Mouse (Mus musculus): Measurements from ENCODE around the gene Mtr. TPM values are rescaled to one million over a fixed set of nuclear protein-coding genes. Genes with fewer than 3 reads are reported as not detected.
A peak's percentile ranks its signal among the peaks of the same experiment; 100 is the strongest.

Gene Mtr
- polyA plus RNA-seq, 1 experiment: 36.0 TPM

DNA sequence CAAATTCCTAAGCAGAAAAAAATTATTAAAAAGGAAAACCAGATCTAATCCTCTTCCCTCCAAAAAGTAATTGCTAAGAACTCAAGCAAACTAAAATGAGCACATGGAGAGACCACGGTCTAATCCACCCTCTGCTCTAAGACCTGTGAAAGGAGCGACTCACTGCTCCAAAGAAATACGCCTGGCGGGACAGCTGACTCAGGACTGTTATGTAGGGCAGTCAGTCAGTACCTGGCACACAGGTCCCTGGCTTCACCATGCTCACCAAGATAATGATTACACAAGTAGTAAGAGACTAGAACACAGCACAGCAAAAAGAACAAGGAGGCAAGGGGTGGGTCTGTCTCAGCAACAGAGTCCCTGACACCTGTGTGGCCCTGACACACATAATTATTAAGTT, 29.7 kb downstream of the Mtr start:
- H3K27ac ChIP-seq (ENCODE audit: insufficient read depth, low read length): no peak overlapping the region
- H3K4me1 ChIP-seq (ENCODE audit: control insufficient read depth, insufficient read depth, low read length): no peaks in the 10 kb centered on the region
- H3K27me3 ChIP-seq (ENCODE audit: control insufficient read depth, insufficient read depth, low read length, poor library complexity, severe bottlenecking): no peaks in the 10 kb centered on the region
- H3K9ac ChIP-seq (ENCODE audit: low read depth, poor library complexity, severe bottlenecking): no peak overlapping the region
- no peak overlapping the region for H3K4me3 ChIP-seq (ENCODE audit: low read depth, low read length)
- peaks cover 18% of the 10 kb centered on the region for H3K36me3 ChIP-seq (ENCODE audit: control insufficient read depth, insufficient read depth, low read length, poor library complexity, severe bottlenecking)
- TF ChIP-seq EP300 (IDR thresholded peaks at IDR 0.05; ENCODE audit: insufficient read depth, low read depth, low read length): no peak
- H3K9me3 ChIP-seq (replicated peaks; ENCODE audit: control insufficient read depth, insufficient read depth, low read length, poor library complexity, severe bottlenecking): no peaks in the 10 kb centered on the region; the same call in 1 of the 2 replicates

DNA sequence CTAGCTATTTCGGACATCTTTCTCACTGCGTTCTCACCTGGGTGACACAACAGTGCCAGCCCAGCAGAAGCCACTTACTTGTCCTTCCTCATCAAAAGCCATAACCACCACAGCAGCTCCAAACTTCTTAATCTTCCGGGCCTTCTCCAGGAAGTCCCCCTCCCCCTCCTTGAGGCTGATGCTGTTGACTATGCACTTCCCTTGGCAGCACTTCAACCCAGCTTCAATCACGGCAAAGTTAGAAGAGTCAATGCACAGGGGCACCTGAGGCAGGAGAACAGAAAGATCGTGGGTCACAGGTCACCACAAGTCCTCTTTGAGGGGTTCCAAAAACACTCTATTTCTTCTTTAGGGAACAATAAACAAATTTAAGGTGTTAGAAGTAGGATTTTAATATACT, 30.3 kb downstream of the Mtr start:
- Histone ChIP-seq H3K36me3 (ENCODE audit: control insufficient read depth, insufficient read depth, low read length, poor library complexity, severe bottlenecking) (peaks cover 18% of the 10 kb centered on the region), H3K9me3 (replicated peaks; ENCODE audit: control insufficient read depth, insufficient read depth, low read length, poor library complexity, severe bottlenecking) (no peaks in the 10 kb centered on the region; the same call in 1 of the 2 replicates), H3K4me3 (ENCODE audit: low read depth, low read length) (no peak overlapping the region), H3K9ac (ENCODE audit: low read depth, poor library complexity, severe bottlenecking) (no peak overlapping the region), H3K27ac (ENCODE audit: insufficient read depth, low read length) (no peak overlapping the region), H3K27me3 (ENCODE audit: control insufficient read depth, insufficient read depth, low read length, poor library complexity, severe bottlenecking) (no peaks in the 10 kb centered on the region), H3K4me1 (ENCODE audit: control insufficient read depth, insufficient read depth, low read length) (no peaks in the 10 kb centered on the region)
- TF ChIP-seq POLR2A (IDR thresholded peaks at IDR 0.05; ENCODE audit: insufficient read depth, low read length) (no peak), EP300 (IDR thresholded peaks at IDR 0.05; ENCODE audit: insufficient read depth, low read depth, low read length) (no peak), CTCF (IDR thresholded peaks at IDR 0.05; ENCODE audit: low read depth, low read length) (no peak)

DNA sequence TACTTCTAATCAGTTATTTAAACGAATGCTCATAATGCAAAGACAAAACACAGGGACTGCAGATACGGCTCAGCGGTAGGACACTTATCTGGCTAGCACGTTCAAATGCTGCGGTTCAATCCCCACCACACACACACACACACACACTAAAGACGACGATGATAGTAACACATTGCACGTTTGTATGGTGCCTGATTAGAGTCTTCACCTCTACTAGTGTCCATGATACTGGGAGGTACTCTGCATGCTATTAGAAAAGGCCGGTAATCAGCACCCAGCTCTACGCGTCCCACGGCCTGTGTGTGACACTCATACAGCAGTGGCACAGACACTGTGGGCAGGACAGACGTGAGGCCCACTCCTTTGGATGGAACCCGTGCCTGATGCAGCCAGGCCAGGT, 39.3 kb downstream of the Mtr start:
- peaks cover 28% of the 10 kb centered on the region for H3K36me3 ChIP-seq (ENCODE audit: control insufficient read depth, insufficient read depth, low read length, poor library complexity, severe bottlenecking)
- TF ChIP-seq CTCF (IDR thresholded peaks at IDR 0.05; ENCODE audit: low read depth, low read length) (no peak), EP300 (IDR thresholded peaks at IDR 0.05; ENCODE audit: insufficient read depth, low read depth, low read length) (no peak)
- H3K27me3 ChIP-seq (ENCODE audit: control insufficient read depth, insufficient read depth, low read length, poor library complexity, severe bottlenecking): no peaks in the 10 kb centered on the region

DNA sequence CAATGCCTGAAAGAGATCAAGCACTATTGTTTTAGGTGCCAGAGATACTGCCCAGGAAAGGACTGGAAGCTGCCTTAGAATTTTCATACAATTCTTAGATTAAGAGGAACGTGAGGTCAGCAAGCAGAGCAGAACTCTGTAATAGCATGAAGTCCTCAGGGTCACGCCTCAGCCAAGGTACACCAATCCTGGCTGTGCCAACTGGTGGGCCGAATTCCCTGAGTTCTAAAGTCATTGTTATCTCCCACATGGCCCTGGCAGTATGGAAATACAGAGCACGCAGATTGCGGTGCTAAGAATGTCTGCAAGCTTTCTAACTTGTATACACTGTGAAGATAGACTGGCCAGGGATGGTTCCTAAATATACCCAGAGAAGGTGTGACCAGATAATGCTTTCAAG, 43.0 kb downstream of the Mtr start:
- H3K9me3 ChIP-seq (replicated peaks; ENCODE audit: control insufficient read depth, insufficient read depth, low read length, poor library complexity, severe bottlenecking): no peaks in the 10 kb centered on the region
- H3K27me3 ChIP-seq (ENCODE audit: control insufficient read depth, insufficient read depth, low read length, poor library complexity, severe bottlenecking): no peaks in the 10 kb centered on the region
- no peak for TF ChIP-seq EP300 (IDR thresholded peaks at IDR 0.05; ENCODE audit: insufficient read depth, low read depth, low read length)
- no peak for TF ChIP-seq CTCF (IDR thresholded peaks at IDR 0.05; ENCODE audit: low read depth, low read length)
- no peak for TF ChIP-seq POLR2A (IDR thresholded peaks at IDR 0.05; ENCODE audit: insufficient read depth, low read length)
- H3K36me3 ChIP-seq (ENCODE audit: control insufficient read depth, insufficient read depth, low read length, poor library complexity, severe bottlenecking): peaks cover 23% of the 10 kb centered on the region
- no peak overlapping the region for H3K27ac ChIP-seq (ENCODE audit: insufficient read depth, low read length)
- H3K4me1 ChIP-seq (ENCODE audit: control insufficient read depth, insufficient read depth, low read length): no peaks in the 10 kb centered on the region
- H3K9ac ChIP-seq (ENCODE audit: low read depth, poor library complexity, severe bottlenecking): no peak overlapping the region
- no peak overlapping the region for H3K4me3 ChIP-seq (ENCODE audit: low read depth, low read length)

More for the DNA sequence above, 39.3 kb downstream of the Mtr start:
- Histone ChIP-seq H3K9ac (ENCODE audit: low read depth, poor library complexity, severe bottlenecking) (no peak overlapping the region), H3K27ac (ENCODE audit: insufficient read depth, low read length) (no peak overlapping the region), H3K4me1 (ENCODE audit: control insufficient read depth, insufficient read depth, low read length) (no peaks in the 10 kb centered on the region), H3K9me3 (replicated peaks; ENCODE audit: control insufficient read depth, insufficient read depth, low read length, poor library complexity, severe bottlenecking) (no peaks in the 10 kb centered on the region), H3K4me3 (ENCODE audit: low read depth, low read length) (no peak overlapping the region)

DNA sequence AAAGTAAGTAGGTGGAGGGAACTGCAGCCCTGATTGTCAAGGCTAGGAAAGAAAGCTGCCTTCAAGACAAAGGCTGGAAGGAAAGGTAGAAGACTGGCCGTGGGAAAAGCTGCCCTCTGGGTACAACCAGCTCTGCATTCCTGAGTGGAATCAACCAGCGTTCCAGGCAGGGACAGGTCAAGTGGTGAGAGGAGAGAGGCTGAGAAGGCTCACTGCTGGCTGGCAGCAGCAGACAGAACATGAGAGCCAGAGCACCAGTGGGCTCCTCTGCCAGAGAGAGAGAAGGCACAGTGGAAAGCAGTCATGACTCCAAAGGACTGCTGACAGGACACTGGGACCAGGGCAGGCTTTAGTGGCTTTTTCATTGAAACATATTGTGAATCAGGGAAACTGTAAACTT, 46.9 kb downstream of the Mtr start:
- H3K4me1 ChIP-seq (ENCODE audit: control insufficient read depth, insufficient read depth, low read length): no peaks in the 10 kb centered on the region
- H3K9ac ChIP-seq (ENCODE audit: low read depth, poor library complexity, severe bottlenecking): no peak overlapping the region
- no peaks in the 10 kb centered on the region for H3K9me3 ChIP-seq (replicated peaks; ENCODE audit: control insufficient read depth, insufficient read depth, low read length, poor library complexity, severe bottlenecking)
- no peak overlapping the region for H3K27ac ChIP-seq (ENCODE audit: insufficient read depth, low read length)
- no peak for TF ChIP-seq EP300 (IDR thresholded peaks at IDR 0.05; ENCODE audit: insufficient read depth, low read depth, low read length)
- TF ChIP-seq CTCF (IDR thresholded peaks at IDR 0.05; ENCODE audit: low read depth, low read length): no peak
- no peak for TF ChIP-seq POLR2A (IDR thresholded peaks at IDR 0.05; ENCODE audit: insufficient read depth, low read length)
- no peaks in the 10 kb centered on the region for H3K27me3 ChIP-seq (ENCODE audit: control insufficient read depth, insufficient read depth, low read length, poor library complexity, severe bottlenecking)
- H3K4me3 ChIP-seq (ENCODE audit: low read depth, low read length): no peak overlapping the region
- peaks cover 18% of the 10 kb centered on the region for H3K36me3 ChIP-seq (ENCODE audit: control insufficient read depth, insufficient read depth, low read length, poor library complexity, severe bottlenecking)

DNA sequence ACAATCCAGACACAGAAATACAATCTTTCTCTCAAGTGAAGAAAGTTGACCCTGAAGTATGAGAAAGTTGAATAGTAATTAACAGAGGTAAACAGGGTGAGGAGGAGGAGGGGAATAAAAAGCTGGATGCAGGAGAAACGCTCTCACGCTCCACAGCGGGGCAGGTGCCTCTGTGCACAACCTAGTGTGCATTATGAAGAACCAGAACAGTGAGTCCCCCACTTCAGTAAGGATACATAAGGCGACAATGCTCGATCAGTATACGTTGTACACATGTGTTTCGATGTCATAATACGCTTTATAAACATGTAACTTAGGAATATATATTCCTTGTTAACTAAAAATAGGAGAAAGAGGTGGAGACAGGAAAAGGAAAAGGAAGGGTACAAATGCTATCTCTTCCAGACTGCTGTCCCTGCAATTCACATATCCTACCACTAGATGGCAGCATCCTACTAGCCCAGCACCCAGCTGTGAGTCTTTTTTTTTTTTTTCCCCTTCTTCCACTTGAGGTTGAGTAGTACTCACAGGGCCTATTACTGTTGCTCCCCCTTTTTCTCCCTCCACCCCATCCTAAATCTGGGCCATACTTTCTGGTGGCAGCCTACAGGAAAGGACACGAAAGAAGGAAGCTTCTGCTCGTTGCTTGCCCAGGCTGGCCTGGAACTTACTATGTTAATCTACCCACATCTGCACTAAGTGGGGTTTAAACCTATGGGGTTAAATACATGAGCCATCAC, 47.7 kb downstream of the Mtr start:
- H3K27me3 ChIP-seq (ENCODE audit: control insufficient read depth, insufficient read depth, low read length, poor library complexity, severe bottlenecking): no peaks in the 10 kb centered on the region
- TF ChIP-seq CTCF (IDR thresholded peaks at IDR 0.05; ENCODE audit: low read depth, low read length) (peak; percentile 6), EP300 (IDR thresholded peaks at IDR 0.05; ENCODE audit: insufficient read depth, low read depth, low read length) (no peak)
- H3K36me3 ChIP-seq (ENCODE audit: control insufficient read depth, insufficient read depth, low read length, poor library complexity, severe bottlenecking): peaks cover 15% of the 10 kb centered on the region
- H3K9me3 ChIP-seq (replicated peaks; ENCODE audit: control insufficient read depth, insufficient read depth, low read length, poor library complexity, severe bottlenecking): no peaks in the 10 kb centered on the region
- no peak overlapping the region for H3K4me3 ChIP-seq (ENCODE audit: low read depth, low read length)
- H3K4me1 ChIP-seq (ENCODE audit: control insufficient read depth, insufficient read depth, low read length): no peaks in the 10 kb centered on the region
- no peak overlapping the region for H3K27ac ChIP-seq (ENCODE audit: insufficient read depth, low read length)
- no peak overlapping the region for H3K9ac ChIP-seq (ENCODE audit: low read depth, poor library complexity, severe bottlenecking)

All from ES-Bruce4 (cell line).